Mouse (Mus musculus): ENCODE data around the gene Ifi209. TPM values are rescaled to one million over a fixed set of nuclear protein-coding genes. Genes with fewer than 3 reads are reported as not detected.
A peak's percentile ranks its signal among the peaks of the same experiment; 100 is the strongest.
"Not testable (repeated sequence)": the region's sequence is repeated elsewhere in the genome, so short reads cannot be mapped to it uniquely, and the experiment has no call there.

Gene Ifi209
- total RNA-seq (2015) = 191 and 200 TPM in 2 replicates
- 256 and 263 TPM in 2 replicates for total RNA-seq (2017)

DNA sequence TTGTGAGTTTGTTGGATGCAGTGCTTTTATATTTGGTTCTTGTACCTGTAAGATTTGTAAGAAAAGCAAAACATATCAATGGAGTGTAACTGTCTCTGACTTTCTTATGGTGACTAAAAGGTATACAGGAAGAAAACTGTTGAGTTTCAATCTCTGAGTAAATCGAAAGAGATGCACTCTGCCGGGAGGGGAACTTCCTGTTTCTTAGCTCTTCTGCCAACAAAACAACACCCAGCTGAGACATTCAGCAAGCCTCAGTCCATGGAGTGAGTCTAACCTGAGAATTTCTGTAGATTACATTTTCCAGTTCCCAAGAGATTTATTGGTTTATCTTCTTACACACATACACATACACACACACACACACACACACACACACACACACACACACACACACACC lies at the start of gene Ifi209:
Gene Ifi209, plus strand, starts transcription at position 296 of the 400 bp plus-strand sequence.
- peak; percentile 75 for ATAC-seq (ENCODE audit: poor library complexity, severe bottlenecking)

GRCm38 (mm10) chr1:173589698-173590097 lies 41.0 kb upstream of the Ifi209 start:
- ATAC-seq (ENCODE audit: poor library complexity, severe bottlenecking) = not testable (repeated sequence)

- ATAC-seq (ENCODE audit: poor library complexity, severe bottlenecking) = peak; percentile 83
Measured at GRCm38 (mm10) chr1:173598838-173599494, 31.8 kb upstream of the Ifi209 start, which contains the start of gene Ifi213. Ifi213 (minus strand) TSS chr1:173599274.

DNA sequence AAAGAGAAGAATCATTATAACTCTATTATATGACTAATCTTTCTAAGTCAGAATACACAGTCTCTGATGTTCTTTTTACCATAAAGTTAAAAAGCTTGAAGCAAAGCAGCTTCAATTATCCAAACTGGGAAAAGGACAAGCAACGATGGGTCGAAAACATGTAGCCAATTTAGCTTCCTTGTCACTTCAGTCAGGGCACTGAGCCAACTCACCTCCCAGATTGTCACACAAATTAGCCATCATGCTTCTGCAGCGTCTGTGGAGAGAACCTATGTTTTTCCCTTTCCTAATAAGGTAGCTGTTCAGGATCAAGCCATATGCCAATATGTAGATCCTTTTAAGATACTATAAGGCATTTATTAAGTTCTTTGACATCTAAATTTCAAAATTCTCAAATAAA lies 20.4 kb upstream of the Ifi209 start:
- ATAC-seq (ENCODE audit: poor library complexity, severe bottlenecking) = not testable (repeated sequence)

GRCm38 (mm10) chr1:173622216-173622615 lies 8.5 kb upstream of the Ifi209 start:
- ATAC-seq (ENCODE audit: poor library complexity, severe bottlenecking) = peak; percentile 92

- ATAC-seq (ENCODE audit: poor library complexity, severe bottlenecking) = no peak
Measured at GRCm38 (mm10) chr1:173624052-173624451, 6.7 kb upstream of the Ifi209 start.

GRCm38 (mm10) chr1:173626686-173627085 lies 4.0 kb upstream of the Ifi209 start:
- peak; percentile 59; the same call in 1 of the 2 replicates for ATAC-seq (ENCODE audit: poor library complexity, severe bottlenecking)

- ATAC-seq (ENCODE audit: poor library complexity, severe bottlenecking) = peak; percentile 58
Measured at GRCm38 (mm10) chr1:173633969-173634645, 3.4 kb downstream of the Ifi209 start.

DNA sequence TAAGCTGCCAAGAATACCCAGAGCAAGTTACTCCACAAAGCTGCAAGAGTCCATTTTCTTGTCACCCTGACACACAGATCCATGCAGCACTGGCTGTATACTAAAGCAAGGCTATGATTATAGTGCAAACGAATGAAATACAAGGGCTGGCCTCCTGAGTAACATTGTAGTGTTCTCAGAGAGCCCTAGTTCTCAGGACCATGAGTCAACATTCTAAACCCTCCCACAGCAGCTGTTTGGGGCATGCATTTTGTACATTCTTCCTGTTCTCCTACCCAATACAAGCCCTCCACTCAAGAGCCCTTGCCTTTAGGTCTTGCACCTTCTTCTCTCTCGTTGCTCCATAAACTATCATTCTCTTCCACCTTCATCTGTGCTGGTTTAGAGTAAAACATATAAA lies 14.7 kb downstream of the Ifi209 start:
- ATAC-seq (ENCODE audit: poor library complexity, severe bottlenecking) = no peak

DNA sequence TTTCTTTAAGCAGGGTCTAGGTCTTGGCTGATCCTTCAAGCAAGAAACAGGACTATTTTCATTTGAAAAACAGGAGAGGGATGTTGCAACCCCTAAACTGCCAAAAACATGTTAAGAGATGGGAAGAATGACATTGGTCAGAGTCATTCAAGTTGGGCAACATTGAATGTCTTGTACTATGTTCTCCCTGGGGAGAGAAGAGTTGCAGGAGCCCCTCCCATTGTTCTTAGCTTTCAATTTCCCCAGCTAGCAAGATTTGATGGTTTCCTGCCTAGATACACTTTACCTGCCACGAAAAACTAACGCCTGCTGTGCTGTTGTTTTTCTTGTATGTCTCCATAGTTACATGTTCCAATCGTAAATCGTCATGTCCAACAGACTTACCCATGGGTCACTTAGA lies 27.3 kb downstream of the Ifi209 start:
- peak; percentile 24; the same call in 1 of the 2 replicates for ATAC-seq (ENCODE audit: poor library complexity, severe bottlenecking)

GRCm38 (mm10) chr1:173673458-173674097 lies 42.9 kb downstream of the Ifi209 start, which contains the start of gene Ifi208:
Ifi208 (plus strand) TSS chr1:173673675.
- peak; percentile 86 for ATAC-seq (ENCODE audit: poor library complexity, severe bottlenecking)

DNA sequence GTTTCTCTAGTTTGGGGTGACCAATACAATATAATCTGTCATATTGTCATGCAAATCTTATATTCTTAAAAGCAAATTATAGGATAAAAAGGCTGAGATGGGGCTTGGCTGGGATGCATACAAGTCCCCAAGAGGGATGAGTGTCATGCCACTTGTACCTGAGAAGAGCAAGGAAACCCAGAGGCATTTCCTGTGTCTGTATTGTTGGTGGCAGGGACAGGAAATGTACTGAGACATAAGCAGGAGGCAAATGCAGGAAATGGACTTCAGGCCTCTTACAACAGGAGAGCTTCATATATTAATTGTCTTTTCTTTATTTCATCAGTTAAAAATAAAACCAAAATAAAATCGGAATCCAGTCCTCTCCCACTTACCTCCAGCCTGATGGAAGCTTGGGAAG lies 47.9 kb downstream of the Ifi209 start:
- not testable (repeated sequence) for ATAC-seq (ENCODE audit: poor library complexity, severe bottlenecking)

- peak; percentile 70 for ATAC-seq (ENCODE audit: poor library complexity, severe bottlenecking)
Measured at GRCm38 (mm10) chr1:173694270-173694669, 63.6 kb downstream of the Ifi209 start.

Other genes starting within 250 kb of the Ifi209 start
- gene Ifi206, start 139.9 kb upstream of the Ifi209 start, total RNA-seq (2015) = 13.1 and 17.8 TPM in 2 replicates
- 2.4 and 3.1 TPM in 2 replicates for gene Ifi206, start 139.9 kb upstream of the Ifi209 start, total RNA-seq (2017)
- 1.8 and 2.3 TPM in 2 replicates for gene Ifi214, start 95.0 kb upstream of the Ifi209 start, total RNA-seq (2015)
- 1.1 and 1.9 TPM in 2 replicates for gene Ifi214, start 95.0 kb upstream of the Ifi209 start, total RNA-seq (2017)
- gene Ifi213, start 31.6 kb upstream of the Ifi209 start, total RNA-seq (2015) = 26.1 and 30.0 TPM in 2 replicates
- 20.0 and 30.5 TPM in 2 replicates for gene Ifi213, start 31.6 kb upstream of the Ifi209 start, total RNA-seq (2017)
- gene Ifi208, start 42.8 kb downstream of the Ifi209 start, total RNA-seq (2015) = 3.0 and 6.5 TPM in 2 replicates
- 2.3 and 2.4 TPM in 2 replicates for gene Ifi208, start 42.8 kb downstream of the Ifi209 start, total RNA-seq (2017)
- gene Ifi207, start 110.8 kb downstream of the Ifi209 start, total RNA-seq (2015) = 162 and 188 TPM in 2 replicates
- 66.9 and 70.4 TPM in 2 replicates for gene Ifi207, start 110.8 kb downstream of the Ifi209 start, total RNA-seq (2017)
- 135 and 165 TPM in 2 replicates for gene Ifi204, start 136.0 kb downstream of the Ifi209 start, total RNA-seq (2015)
- 256 and 281 TPM in 2 replicates for gene Ifi204, start 136.0 kb downstream of the Ifi209 start, total RNA-seq (2017)